Mouse (Mus musculus) liver, embryonic 13.5 days (tissue): ENCODE data around the gene Zbtb32. TPM values are rescaled to one million over a fixed set of nuclear protein-coding genes. Genes with fewer than 3 reads are reported as not detected.

Experiments used
- ATAC-seq: fragments of 200-750 bp; cut with Nextera tagmentation; 2 replicates; pipeline ENCODE4 v1.8.0; 2017; ENCODE audit warnings: low read depth, mild to moderate bottlenecking, moderate number of reproducible peaks, moderate library complexity
- DNase-seq: peaks from one replicate; pipeline ENCODE4 v3.0.0; 2022
- H3K27ac ChIP-seq: fragments of 300-500 bp; sonication (generic); 2 replicates; pipeline ENCODE4 v1.5.1; 2015; ENCODE audit warnings: moderate library complexity, mild to moderate bottlenecking, inconsistent platforms
- H3K27me3 ChIP-seq: fragments of 300-500 bp; sonication (generic); 2 replicates; pipeline ENCODE4 v1.6.1; 2015; ENCODE audit warnings: mild to moderate bottlenecking, inconsistent platforms
- H3K36me3 ChIP-seq: fragments of 300-500 bp; sonication (generic); 2 replicates; pipeline ENCODE4 v1.6.1; 2015; ENCODE audit warnings: mild to moderate bottlenecking, inconsistent platforms
- H3K4me1 ChIP-seq: fragments of 300-500 bp; sonication (generic); replicated peaks from 2 replicates; pipeline ENCODE4 v1.6.1; 2015; ENCODE audit warnings: inconsistent platforms
- H3K4me2 ChIP-seq: fragments of 300-500 bp; sonication (generic); 2 replicates; pipeline ENCODE4 v1.6.1; 2015; ENCODE audit warnings: inconsistent platforms, mild to moderate bottlenecking, moderate library complexity
- H3K4me3 ChIP-seq: fragments of 300-500 bp; sonication (generic); replicated peaks from 2 replicates; pipeline ENCODE4 v1.5.1; 2015; ENCODE audit warnings: mild to moderate bottlenecking, inconsistent platforms
- H3K9ac ChIP-seq: fragments of 300-500 bp; sonication (generic); 2 replicates; pipeline ENCODE4 v1.6.1; 2015; ENCODE audit warnings: mild to moderate bottlenecking, inconsistent platforms
- H3K9me3 ChIP-seq: fragments of 300-500 bp; sonication (generic); replicated peaks from 2 replicates; pipeline ENCODE4 v1.6.1; 2016; ENCODE audit warnings: inconsistent platforms
- whole genome bisulfite sequencing: fragments of 180-500 bp; shearing (Covaris S2); methylation state at CpG from one replicate; pipeline ENCODE4 v1.1.7; 2015; ENCODE audit not compliant: insufficient replicate concordance; 5-methylcytosine and 5-hydroxymethylcytosine counted together
- polyA plus RNA-seq: library from polyadenylated mRNA; unstranded; fragments of >200 nt; fragmentation: Nextera tagmentation; extraction: Ambion mirVana; gene quantifications from 2 replicates; pipeline ENCODE4 v1.2.1, GENCODE M21; 2015

Gene Zbtb32
- polyA plus RNA-seq, 1 experiment from 2014 or later: 0.20 TPM

DNA sequence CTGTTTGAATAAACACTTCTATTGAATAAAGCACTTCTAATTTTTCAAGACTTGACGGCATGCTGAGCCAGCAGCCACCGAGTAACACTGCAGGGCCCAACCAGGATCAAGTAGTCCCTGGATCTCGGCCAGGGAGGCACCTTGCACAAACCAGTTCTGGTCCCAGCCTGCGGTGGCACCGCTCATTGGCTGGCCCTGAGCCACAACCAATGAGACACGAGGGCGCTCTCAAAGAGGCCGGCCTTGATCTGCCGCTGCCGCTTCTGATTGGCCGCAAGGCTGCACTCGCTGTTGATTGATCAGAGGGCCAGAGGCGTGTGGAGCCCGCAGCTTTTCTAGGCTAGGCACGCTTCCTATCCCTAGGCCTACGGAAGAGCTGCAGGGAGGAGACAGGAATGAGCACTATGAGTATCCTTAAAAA lies 1.2 kb upstream of the Zbtb32 start:
- ATAC-seq (peak; percentile 97), DNase-seq (peak; percentile 81)
- H3K27me3 ChIP-seq: peaks cover 4% of the 10 kb centered on the region; the same call in 1 of the 2 replicates
- H3K4me2 ChIP-seq: peak overlapping the region; percentile 50
- no peak overlapping the region for H3K4me3 ChIP-seq
- peaks cover 16% of the 10 kb centered on the region for H3K4me1 ChIP-seq
- H3K27ac ChIP-seq: no peak overlapping the region
- H3K36me3 ChIP-seq: no peaks in the 10 kb centered on the region
- peak overlapping the region; percentile 49; the same call in 1 of the 2 replicates for H3K9ac ChIP-seq
- no peaks in the 10 kb centered on the region for H3K9me3 ChIP-seq
- WGBS: 3% methylated on average over 16 of the region's 16 CpGs

DNA sequence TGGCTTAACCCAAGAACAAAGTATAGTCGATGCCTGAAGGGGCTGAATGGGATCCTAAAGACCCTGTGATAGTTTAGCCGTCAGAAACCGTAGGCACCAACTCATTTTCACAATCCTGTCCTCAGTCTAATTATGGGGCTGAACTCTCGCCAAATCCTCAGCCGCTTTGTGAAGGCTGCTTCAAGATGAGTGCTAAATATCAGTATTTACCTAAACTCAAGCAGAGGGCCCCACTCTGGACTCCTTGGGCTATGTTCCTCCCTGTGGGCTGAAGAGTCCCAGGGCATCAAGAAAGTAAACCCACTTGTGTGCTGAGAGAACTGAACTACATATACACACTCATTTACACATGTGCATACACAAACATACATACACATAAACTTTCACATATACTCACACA lies 1.9 kb downstream of the Zbtb32 start:
- no peaks in the 10 kb centered on the region for H3K36me3 ChIP-seq
- no peak for ATAC-seq
- H3K4me3 ChIP-seq: no peak overlapping the region
- peaks cover 7% of the 10 kb centered on the region; the same call in 1 of the 2 replicates for H3K27me3 ChIP-seq
- WGBS: 65% methylated on average over 5 of the region's 5 CpGs
- peaks cover 34% of the 10 kb centered on the region for H3K4me1 ChIP-seq
- H3K9ac ChIP-seq: no peak overlapping the region
- DNase-seq: no peak
- no peaks in the 10 kb centered on the region for H3K9me3 ChIP-seq
- H3K4me2 ChIP-seq: no peak overlapping the region
- H3K27ac ChIP-seq: no peak overlapping the region

DNA sequence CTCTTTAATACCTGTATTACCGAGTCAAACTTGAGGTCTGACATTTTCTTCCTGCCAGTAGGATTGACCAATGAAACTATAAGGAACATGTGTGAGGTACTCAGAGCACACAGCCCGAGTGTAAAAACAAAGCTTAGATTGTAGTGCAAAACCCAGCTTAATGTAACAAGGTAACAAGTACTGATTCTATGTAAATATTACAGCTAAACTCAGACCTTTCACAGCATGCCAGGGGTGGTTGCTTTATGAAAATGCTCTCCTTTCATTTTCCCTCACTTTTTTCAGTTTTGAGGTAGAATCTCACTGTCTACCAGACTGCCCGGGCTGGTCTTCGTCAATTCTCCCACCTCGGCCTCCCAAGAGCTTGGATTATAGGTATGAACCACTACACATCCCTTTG lies 2.6 kb downstream of the Zbtb32 start:
- DNase-seq (no peak), ATAC-seq (no peak)
- H3K27me3 ChIP-seq: peaks cover 7% of the 10 kb centered on the region; the same call in 1 of the 2 replicates
- H3K9ac ChIP-seq: no peak overlapping the region
- H3K27ac ChIP-seq: no peak overlapping the region
- H3K36me3 ChIP-seq: no peaks in the 10 kb centered on the region
- WGBS: 60% methylated on average over 5 of the region's 5 CpGs
- no peak overlapping the region for H3K4me2 ChIP-seq
- peaks cover 34% of the 10 kb centered on the region for H3K4me1 ChIP-seq
- no peaks in the 10 kb centered on the region for H3K9me3 ChIP-seq
- H3K4me3 ChIP-seq: no peak overlapping the region

DNA sequence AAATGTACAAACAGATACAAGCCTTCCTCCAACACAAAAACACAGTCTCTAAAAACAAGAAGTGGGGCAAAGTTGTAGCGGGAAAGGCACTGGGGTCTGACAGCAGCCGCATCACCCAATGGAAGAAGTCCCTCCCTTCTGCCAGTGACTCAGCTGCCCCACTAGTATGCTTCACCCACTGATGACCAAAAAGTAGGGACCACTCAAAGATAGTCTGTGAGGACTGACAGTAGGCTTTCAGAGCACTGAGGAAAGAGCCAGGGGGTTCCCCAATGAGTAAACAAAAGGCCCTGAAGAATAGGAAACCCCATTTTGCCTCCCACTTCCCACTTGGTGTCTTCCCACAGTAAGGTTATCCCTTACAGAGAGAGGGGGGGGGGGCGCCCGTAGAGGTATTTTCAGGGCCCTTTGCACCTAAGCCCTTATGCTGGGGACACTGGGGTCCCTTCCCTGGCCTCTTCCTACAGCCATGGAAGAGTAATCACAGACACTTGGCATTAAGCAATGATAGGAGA lies 4.1 kb downstream of the Zbtb32 start:
- H3K27ac ChIP-seq: no peak overlapping the region
- peaks cover 7% of the 10 kb centered on the region; the same call in 1 of the 2 replicates for H3K27me3 ChIP-seq
- no peak for DNase-seq
- H3K4me2 ChIP-seq: no peak overlapping the region
- WGBS: 57% methylated on average over 4 of the region's 4 CpGs
- no peaks in the 10 kb centered on the region for H3K36me3 ChIP-seq
- no peak for ATAC-seq
- no peak overlapping the region for H3K4me3 ChIP-seq
- peaks cover 29% of the 10 kb centered on the region for H3K4me1 ChIP-seq
- H3K9me3 ChIP-seq: no peaks in the 10 kb centered on the region
- no peak overlapping the region for H3K9ac ChIP-seq

DNA sequence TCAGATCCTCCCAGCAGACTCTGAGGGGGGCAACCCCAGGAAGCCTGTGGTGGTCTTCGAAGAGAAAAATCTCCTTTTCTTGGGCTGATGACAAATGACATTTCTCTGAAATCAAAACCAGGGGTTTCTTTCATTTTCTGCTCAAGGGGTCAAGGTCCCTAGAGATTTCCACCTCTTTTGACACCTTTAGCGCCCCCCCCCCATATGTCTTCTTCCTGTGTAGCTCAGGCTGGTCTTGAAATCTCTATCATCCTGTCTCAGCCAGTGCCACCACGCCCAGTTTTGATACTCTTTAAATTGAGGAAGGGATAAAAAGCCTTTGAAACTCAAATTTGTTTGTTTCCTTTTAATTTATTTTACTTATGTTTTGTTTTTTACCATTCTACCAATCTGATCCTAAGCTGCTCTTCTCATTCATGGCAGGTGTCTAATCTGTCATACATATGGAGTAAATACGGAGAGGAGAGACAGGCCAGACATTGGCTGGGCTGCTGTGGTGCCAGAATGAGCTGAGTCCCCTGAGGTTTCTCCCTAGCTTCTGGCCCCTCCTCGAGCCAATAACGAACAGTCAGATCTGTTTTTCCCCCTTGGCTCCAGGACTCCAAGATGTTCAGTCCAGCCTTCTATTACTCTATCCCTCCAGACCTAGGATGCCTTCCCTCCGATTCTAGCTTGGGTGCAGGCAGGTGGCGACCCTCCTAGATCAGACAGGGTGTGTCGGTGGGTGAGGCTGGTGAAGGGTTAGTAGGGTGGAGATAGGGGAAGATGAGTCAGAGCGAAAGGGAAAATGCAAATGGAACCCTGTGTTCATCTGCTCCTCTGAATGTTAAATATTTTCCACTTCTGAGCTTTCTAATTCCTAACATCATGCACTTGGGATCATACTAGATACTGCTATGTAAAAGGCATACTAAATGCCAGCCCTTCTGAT lies 4.9 kb downstream of the Zbtb32 start:
- DNase-seq (no peak), ATAC-seq (no peak)
- no peak overlapping the region for H3K4me3 ChIP-seq
- no peaks in the 10 kb centered on the region for H3K36me3 ChIP-seq
- H3K9me3 ChIP-seq: no peaks in the 10 kb centered on the region
- H3K4me2 ChIP-seq: no peak overlapping the region
- no peak overlapping the region for H3K27ac ChIP-seq
- no peak overlapping the region for H3K9ac ChIP-seq
- H3K4me1 ChIP-seq: peaks cover 30% of the 10 kb centered on the region
- H3K27me3 ChIP-seq: peaks cover 7% of the 10 kb centered on the region; the same call in 1 of the 2 replicates
- 48% methylated on average over 10 of the region's 10 CpGs for WGBS

DNA sequence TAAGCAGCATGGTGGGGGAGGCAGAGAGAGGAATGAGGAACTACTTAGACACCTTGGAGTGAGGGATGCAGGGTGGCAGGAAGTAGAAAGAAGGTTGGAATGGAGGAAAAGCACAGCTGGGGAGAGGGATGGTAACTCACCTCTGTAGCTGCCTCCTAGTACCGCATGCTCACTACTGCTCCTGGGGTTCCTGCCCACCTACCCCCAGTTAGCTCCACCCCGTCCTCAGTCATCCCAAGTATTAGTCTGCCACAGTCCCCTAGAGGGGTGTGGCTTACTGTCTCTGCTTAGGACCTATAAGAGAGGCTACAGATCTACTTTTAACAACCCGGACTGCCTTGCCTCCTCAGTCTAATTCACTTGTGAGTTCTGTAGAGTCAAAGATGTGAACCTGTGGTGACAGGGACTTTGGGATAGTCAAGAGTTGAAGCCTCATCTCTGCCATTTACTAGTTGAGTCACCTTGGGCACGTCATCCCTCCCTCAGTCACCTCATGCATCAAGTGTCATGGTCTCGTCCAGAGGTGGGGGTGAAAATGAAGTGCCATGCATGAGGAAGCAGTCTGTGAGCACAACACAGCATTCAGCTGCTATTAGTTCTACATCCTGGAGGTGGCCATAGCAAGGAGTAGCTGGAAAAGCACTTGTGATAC lies 5.8 kb downstream of the Zbtb32 start:
- WGBS: 39% methylated on average over 5 of the region's 5 CpGs
- no peak overlapping the region for H3K9ac ChIP-seq
- H3K4me2 ChIP-seq: no peak overlapping the region
- ATAC-seq: no peak
- H3K9me3 ChIP-seq: no peaks in the 10 kb centered on the region
- no peak for DNase-seq
- H3K27ac ChIP-seq: no peak overlapping the region
- H3K27me3 ChIP-seq: peaks cover 7% of the 10 kb centered on the region; the same call in 1 of the 2 replicates
- no peaks in the 10 kb centered on the region for H3K36me3 ChIP-seq
- no peak overlapping the region for H3K4me3 ChIP-seq
- H3K4me1 ChIP-seq: peaks cover 30% of the 10 kb centered on the region

DNA sequence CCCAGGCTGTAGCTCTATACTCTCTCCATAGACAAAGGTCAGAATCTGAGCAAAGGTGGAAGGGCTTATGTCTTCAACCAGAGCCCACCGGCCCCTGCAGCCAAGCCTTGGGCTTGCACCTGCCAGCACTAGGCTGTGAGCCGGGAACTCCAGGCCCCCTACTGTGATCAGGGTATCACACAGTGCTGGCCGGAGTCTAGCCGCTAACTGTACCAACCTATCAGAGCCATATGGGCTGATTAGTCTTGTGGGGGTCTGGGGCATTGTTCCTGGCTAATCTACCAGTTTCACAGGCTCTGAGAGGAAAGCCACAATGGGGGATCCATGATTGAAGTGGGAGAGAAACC lies 7.1 kb downstream of the Zbtb32 start:
- H3K4me1 ChIP-seq: peaks cover 43% of the 10 kb centered on the region
- 75% methylated on average over 4 of the region's 4 CpGs for WGBS

DNA sequence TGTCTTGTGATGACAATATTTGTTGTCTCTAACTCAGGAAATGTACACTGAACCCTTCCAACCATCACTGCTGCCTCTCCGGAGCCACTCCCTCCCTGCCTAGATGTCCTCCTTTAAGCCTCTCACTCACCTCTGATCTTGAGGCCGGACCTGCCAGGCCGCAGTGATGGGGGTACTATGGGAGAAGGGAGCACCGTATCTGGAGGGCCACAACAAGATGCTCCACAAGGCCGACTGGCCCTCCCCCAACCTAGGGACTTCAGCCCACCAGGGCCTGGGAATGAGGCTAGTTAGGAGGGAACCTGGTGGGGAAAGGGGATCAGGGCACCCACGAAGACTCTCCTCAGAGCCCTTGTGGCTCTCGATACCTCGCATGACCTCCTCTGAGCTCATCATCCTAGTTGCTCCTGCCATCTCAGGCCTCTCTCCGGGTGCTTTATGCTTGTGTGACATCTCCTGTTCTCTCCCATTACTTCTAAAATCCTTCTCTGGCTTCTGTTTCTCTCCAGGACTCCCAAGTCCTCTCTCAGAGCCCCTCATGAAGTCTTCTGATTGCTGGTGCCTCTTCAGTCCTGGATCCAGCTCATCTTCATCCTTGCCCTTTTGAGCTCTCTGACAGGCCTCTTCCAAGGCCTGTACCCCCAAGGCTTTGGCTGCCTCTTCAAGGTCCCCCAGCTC lies 7.6 kb downstream of the Zbtb32 start:
- H3K36me3 ChIP-seq: peaks cover 11% of the 10 kb centered on the region
- no peak for ATAC-seq
- H3K4me3 ChIP-seq: no peak overlapping the region
- H3K4me2 ChIP-seq: no peak overlapping the region
- H3K9me3 ChIP-seq: no peaks in the 10 kb centered on the region
- H3K27ac ChIP-seq: no peak overlapping the region
- H3K27me3 ChIP-seq: peaks cover 7% of the 10 kb centered on the region; the same call in 1 of the 2 replicates
- 80% methylated on average over 9 of the region's 9 CpGs for WGBS
- no peak overlapping the region for H3K9ac ChIP-seq
- H3K4me1 ChIP-seq: peaks cover 46% of the 10 kb centered on the region
- no peak for DNase-seq

More for the DNA sequence above, 7.1 kb downstream of the Zbtb32 start:
- Histone ChIP-seq H3K9ac (no peak overlapping the region), H3K36me3 (peaks cover 6% of the 10 kb centered on the region), H3K9me3 (no peaks in the 10 kb centered on the region), H3K27ac (no peak overlapping the region), H3K27me3 (peaks cover 7% of the 10 kb centered on the region; the same call in 1 of the 2 replicates), H3K4me3 (no peak overlapping the region), H3K4me2 (no peak overlapping the region)
- DNase-seq (no peak), ATAC-seq (no peak)

DNA sequence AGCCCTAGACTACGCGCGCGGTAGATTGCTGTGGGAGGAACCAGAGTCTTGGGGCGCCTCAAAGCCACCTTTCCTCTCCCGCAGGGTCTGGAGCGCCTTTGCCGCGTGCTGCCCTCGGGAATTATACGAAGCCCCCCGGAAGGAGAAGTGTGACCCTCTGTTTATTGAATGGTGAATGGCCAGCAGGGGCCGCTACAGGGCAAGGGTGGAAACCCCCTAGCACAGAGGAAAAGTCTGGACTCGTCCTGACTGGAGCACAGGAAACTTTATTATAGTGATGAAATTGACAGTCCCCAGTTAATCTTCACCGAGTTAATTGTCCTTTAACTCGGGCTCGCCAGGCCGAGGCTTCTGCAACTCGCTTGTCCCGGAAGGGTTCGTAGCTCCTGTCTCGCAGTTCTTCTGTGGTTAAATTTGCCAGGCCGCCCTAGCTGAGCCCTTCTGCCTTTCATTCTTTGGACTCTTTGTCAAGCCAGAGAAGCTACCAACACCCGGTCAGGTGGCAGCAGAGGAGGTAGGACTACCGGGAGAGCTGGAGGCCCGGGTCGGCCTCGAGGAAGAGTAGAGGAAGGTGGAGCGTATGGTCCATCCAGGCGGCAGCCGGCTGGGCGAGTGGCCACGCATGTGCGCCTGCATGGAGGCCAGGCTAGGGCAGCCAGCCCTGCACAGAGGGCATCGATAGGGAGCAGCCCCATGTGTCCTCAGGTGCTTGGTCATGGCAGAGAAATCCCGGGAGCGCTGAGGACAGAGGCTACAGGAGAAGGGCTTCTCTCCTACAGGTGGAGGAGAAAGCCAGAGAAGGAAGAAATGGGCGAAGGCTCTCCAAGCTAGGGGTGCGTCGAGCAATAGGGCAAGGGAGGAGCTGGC lies 9.0 kb downstream of the Zbtb32 start:
- DNase-seq (peak; percentile 69), ATAC-seq (peak; percentile 22)
- whole genome bisulfite sequencing: 27% methylated on average over 40 of the region's 40 CpGs

DNA sequence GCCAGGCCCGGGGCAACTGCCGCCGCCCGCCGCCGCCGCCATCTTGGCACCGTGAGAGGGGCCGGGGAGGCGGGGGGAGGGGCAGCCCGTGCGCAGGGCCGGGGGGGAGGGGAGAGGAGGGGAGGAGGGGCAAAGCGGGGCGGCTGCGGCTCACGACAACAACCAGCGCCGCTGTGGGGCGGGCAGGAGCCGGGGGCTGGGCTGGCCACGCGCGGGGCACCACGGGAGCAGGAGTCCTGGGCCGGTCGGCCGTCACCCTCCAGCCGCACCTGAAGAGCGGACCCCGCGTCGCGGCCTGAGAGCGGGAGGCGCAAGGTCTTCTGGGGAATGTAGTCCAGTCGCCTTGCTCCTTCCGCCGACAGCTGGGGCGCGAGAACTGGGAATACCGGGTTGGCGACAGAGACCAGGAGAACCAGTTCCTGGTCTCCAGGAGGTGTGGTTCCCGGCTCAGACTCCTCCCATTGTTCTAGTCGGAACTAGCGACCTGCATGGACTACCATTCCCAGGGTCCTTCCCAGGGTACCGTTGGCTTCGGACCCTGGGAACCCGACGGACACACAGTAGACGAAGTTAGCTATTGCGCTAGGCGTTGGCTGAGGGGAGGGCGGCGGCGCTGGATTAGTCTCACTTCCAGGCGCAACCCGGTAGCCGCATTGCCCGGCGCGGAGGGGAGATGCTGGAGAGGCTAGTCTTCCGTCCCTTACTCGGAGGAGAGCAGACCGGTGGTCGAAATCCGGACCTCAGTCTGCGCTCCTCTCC lies 9.9 kb downstream of the Zbtb32 start, which contains the start of gene Kmt2b:
TSS of gene Kmt2b (minus strand) at position 51 of the 759 bp plus-strand sequence.
- peaks cover 34% of the 10 kb centered on the region for H3K4me1 ChIP-seq
- H3K9me3 ChIP-seq: no peaks in the 10 kb centered on the region
- peak within 1 kb of the TSS; percentile 99 for H3K9ac ChIP-seq
- H3K27ac ChIP-seq: peak within 1 kb of the TSS; percentile 90
- WGBS: under 1% methylated on average over 57 of the region's 68 CpGs
- ATAC-seq (peak; percentile 94), DNase-seq (peak; percentile 95)
- H3K4me3 ChIP-seq: peak within 1 kb of the TSS; percentile 96
- no peaks in the 10 kb centered on the region for H3K27me3 ChIP-seq
- peak within 1 kb of the TSS; percentile 97 for H3K4me2 ChIP-seq
- peaks cover 33% of the 10 kb centered on the region for H3K36me3 ChIP-seq

More for the DNA sequence above, 9.0 kb downstream of the Zbtb32 start:
- Histone ChIP-seq H3K9ac (peak overlapping the region; percentile 99), H3K9me3 (no peaks in the 10 kb centered on the region), H3K4me3 (peak overlapping the region; percentile 96), H3K27ac (peak overlapping the region; percentile 90), H3K4me1 (peaks cover 42% of the 10 kb centered on the region), H3K4me2 (peak overlapping the region; percentile 97), H3K36me3 (peaks cover 25% of the 10 kb centered on the region), H3K27me3 (0 out of 2 replicates have a peak, but pooled peaks cover under 1% of the 10 kb centered on the region)
